Mouse (Mus musculus) brain, embryonic 14.5 days (tissue): ENCODE measurements around the gene Slc35e2.
"Not testable (repeated sequence)": the region's sequence is repeated elsewhere in the genome, so short reads cannot be mapped to it uniquely, and the experiment has no call there.

Experiments used
- CTCF ChIP-seq: fragments of 200-500 bp; IDR thresholded peaks from 2 replicates; pipeline ENCODE4 v1.5.1; 2012; ENCODE audit warnings: inconsistent platforms, mild to moderate bottlenecking, moderate library complexity, borderline replicate concordance; ENCODE audit not compliant: insufficient read depth, insufficient read length; ENCODE audit errors: extremely low read depth
- POLR2A ChIP-seq: fragments of 200-500 bp; IDR thresholded peaks from 2 replicates; pipeline ENCODE4 v1.6.1; 2012; ENCODE audit warnings: mild to moderate bottlenecking, inconsistent platforms, borderline replicate concordance; ENCODE audit not compliant: poor library complexity, insufficient read depth, insufficient read length, severe bottlenecking; ENCODE audit errors: extremely low read depth

GRCm38 (mm10) chr4:155570315-155570714 is 30.9 kb upstream of the Slc35e2 start:
- not testable (repeated sequence) for TF ChIP-seq CTCF, POLR2A
